Mouse (Mus musculus): Measurements from ENCODE around the gene Lypd5. TPM values are rescaled to one million over a fixed set of nuclear protein-coding genes. Genes with fewer than 3 reads are reported as not detected.
"Not testable (repeated sequence)": the region's sequence is repeated elsewhere in the genome, so short reads cannot be mapped to it uniquely, and the experiment has no call there.

Gene Lypd5
- polyA plus RNA-seq, 1 experiment from 2014 or later = not detected

GRCm38 (mm10) chr7:24398364-24398913 lies 49.4 kb downstream of the Lypd5 start:
- Histone ChIP-seq H3K9ac (ENCODE audit: low read length) (no peak overlapping the region), H3K27ac (ENCODE audit: low read length) (no peak overlapping the region), H3K4me2 (ENCODE audit: low read depth, low read length) (no peak overlapping the region), H3K9me3 (replicated peaks; ENCODE audit: control insufficient read depth, low read length) (no peaks in the 10 kb centered on the region), H3K4me1 (ENCODE audit: control insufficient read depth, insufficient read depth, low read length) (no peaks in the 10 kb centered on the region; the same call in 1 of the 2 replicates), H3K36me3 (ENCODE audit: control insufficient read depth, insufficient read depth) (peaks cover 10% of the 10 kb centered on the region; the same call in 1 of the 2 replicates), H3K4me3 (ENCODE audit: low read length) (no peak overlapping the region), H3K27me3 (ENCODE audit: control insufficient read depth, insufficient read depth, low read length) (no peaks in the 10 kb centered on the region)
- no peak for ATAC-seq (replicated peaks; ENCODE audit: extremely low read depth, insufficient read depth, low FRiP score)
- 93% methylated on average over 8 of the region's 8 CpGs for WGBS

GRCm38 (mm10) chr7:24399256-24400081 lies 50.5 kb downstream of the Lypd5 start, which contains the start of gene Smg9:
Gene Smg9 (plus strand): TSS chr7:24399619.
- peak within 1 kb of the TSS; percentile 67 for H3K4me3 ChIP-seq (ENCODE audit: low read length)
- H3K9ac ChIP-seq (ENCODE audit: low read length) = peak within 1 kb of the TSS; percentile 78
- H3K4me1 ChIP-seq (ENCODE audit: control insufficient read depth, insufficient read depth, low read length) = no peaks in the 10 kb centered on the region; the same call in 1 of the 2 replicates
- whole genome bisulfite sequencing = 2% methylated on average over 66 of the region's 66 CpGs
- peak; percentile 96 for ATAC-seq (replicated peaks; ENCODE audit: extremely low read depth, insufficient read depth, low FRiP score)
- H3K27me3 ChIP-seq (ENCODE audit: control insufficient read depth, insufficient read depth, low read length) = no peaks in the 10 kb centered on the region
- H3K4me2 ChIP-seq (ENCODE audit: low read depth, low read length) = peak within 1 kb of the TSS; percentile 64
- H3K27ac ChIP-seq (ENCODE audit: low read length) = peak within 1 kb of the TSS; percentile 97
- H3K9me3 ChIP-seq (replicated peaks; ENCODE audit: control insufficient read depth, low read length) = no peaks in the 10 kb centered on the region
- peaks cover 11% of the 10 kb centered on the region; the same call in 1 of the 2 replicates for H3K36me3 ChIP-seq (ENCODE audit: control insufficient read depth, insufficient read depth)

GRCm38 (mm10) chr7:24400082-24400452 lies 51.1 kb downstream of the Lypd5 start:
- Histone ChIP-seq H3K4me2 (ENCODE audit: low read depth, low read length) (peak overlapping the region; percentile 64), H3K9me3 (replicated peaks; ENCODE audit: control insufficient read depth, low read length) (no peaks in the 10 kb centered on the region), H3K36me3 (ENCODE audit: control insufficient read depth, insufficient read depth) (peaks cover 13% of the 10 kb centered on the region; the same call in 1 of the 2 replicates), H3K27ac (ENCODE audit: low read length) (peak overlapping the region; percentile 97), H3K9ac (ENCODE audit: low read length) (peak overlapping the region; percentile 78), H3K27me3 (ENCODE audit: control insufficient read depth, insufficient read depth, low read length) (no peaks in the 10 kb centered on the region), H3K4me1 (ENCODE audit: control insufficient read depth, insufficient read depth, low read length) (no peaks in the 10 kb centered on the region; the same call in 1 of the 2 replicates), H3K4me3 (ENCODE audit: low read length) (peak overlapping the region; percentile 67)
- ATAC-seq (replicated peaks; ENCODE audit: extremely low read depth, insufficient read depth, low FRiP score) = no peak
- WGBS = 14% methylated on average over 3 of the region's 3 CpGs

DNA sequence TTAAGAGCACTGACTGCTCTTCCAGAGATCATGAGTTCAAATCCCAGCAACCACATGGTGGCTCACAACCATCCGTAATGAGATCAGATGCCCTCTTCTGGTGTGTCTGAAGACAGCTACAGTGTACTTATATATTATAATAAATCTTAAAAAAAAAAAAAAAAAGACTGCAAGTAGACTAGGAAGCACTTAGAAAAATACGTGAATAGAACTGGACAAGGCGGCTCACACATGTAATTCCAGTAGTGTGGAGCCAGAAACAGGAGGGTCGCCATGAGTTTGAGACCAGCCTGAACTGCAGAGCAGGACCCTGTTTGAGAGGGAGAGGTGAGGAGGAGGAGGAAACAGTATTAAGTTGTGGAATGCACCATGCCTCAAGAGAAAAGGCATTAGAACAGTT lies 51.5 kb downstream of the Lypd5 start:
- H3K4me2 ChIP-seq (ENCODE audit: low read depth, low read length) = peak overlapping the region; percentile 64
- peak overlapping the region; percentile 67 for H3K4me3 ChIP-seq (ENCODE audit: low read length)
- H3K36me3 ChIP-seq (ENCODE audit: control insufficient read depth, insufficient read depth) = peaks cover 14% of the 10 kb centered on the region; the same call in 1 of the 2 replicates
- not testable (repeated sequence) for H3K9me3 ChIP-seq (replicated peaks; ENCODE audit: control insufficient read depth, low read length); H3K4me1 ChIP-seq (ENCODE audit: control insufficient read depth, insufficient read depth, low read length); ATAC-seq (replicated peaks; ENCODE audit: extremely low read depth, insufficient read depth, low FRiP score); H3K27me3 ChIP-seq (ENCODE audit: control insufficient read depth, insufficient read depth, low read length); H3K27ac ChIP-seq (ENCODE audit: low read length); H3K9ac ChIP-seq (ENCODE audit: low read length)
- 85% methylated on average over 4 of the region's 4 CpGs for whole genome bisulfite sequencing

DNA sequence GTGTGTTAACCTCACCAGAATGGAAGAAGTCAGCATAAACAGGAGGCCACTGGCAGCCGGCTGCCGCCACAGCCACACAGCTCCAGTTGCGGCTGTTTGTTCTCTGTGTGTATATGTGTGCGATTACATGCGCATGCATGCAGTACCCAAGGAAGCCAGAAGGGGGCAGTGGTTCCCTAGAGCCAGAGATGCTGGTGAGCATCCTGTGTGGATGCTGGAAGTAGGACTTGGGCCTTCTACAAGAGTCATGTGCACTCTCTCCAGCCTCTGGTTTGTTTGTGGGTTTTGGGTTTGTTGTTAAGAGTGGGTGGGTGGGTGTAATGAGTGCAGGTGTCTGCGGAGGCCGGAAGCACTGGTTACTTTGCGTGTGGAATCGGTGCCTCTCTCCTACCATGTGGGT lies 53.9 kb downstream of the Lypd5 start:
- ATAC-seq (replicated peaks; ENCODE audit: extremely low read depth, insufficient read depth, low FRiP score) = no peak
- Histone ChIP-seq H3K4me2 (ENCODE audit: low read depth, low read length) (no peak overlapping the region), H3K27ac (ENCODE audit: low read length) (no peak overlapping the region), H3K4me3 (ENCODE audit: low read length) (no peak overlapping the region), H3K9ac (ENCODE audit: low read length) (no peak overlapping the region), H3K9me3 (replicated peaks; ENCODE audit: control insufficient read depth, low read length) (no peaks in the 10 kb centered on the region), H3K4me1 (ENCODE audit: control insufficient read depth, insufficient read depth, low read length) (peaks cover 2% of the 10 kb centered on the region), H3K27me3 (ENCODE audit: control insufficient read depth, insufficient read depth, low read length) (no peaks in the 10 kb centered on the region), H3K36me3 (ENCODE audit: control insufficient read depth, insufficient read depth) (peaks cover 19% of the 10 kb centered on the region)
- WGBS = 94% methylated on average over 9 of the region's 9 CpGs

Small RNA genes lying within 50 kb of the gene (microRNA-seq; reads per million reads assigned to microRNA genes)
- gene Gm27592 = not detected

Other genes with a start within 250 kb of the Lypd5 start
- 5.2 and 6.0 TPM in 2 replicates for gene Zfp112, start 236.9 kb upstream of the Lypd5 start, polyA plus RNA-seq (2015; fragmentation: Nextera tagmentation; extraction: Ambion mirVana)
- gene Zfp235, start 215.0 kb upstream of the Lypd5 start, polyA plus RNA-seq (2015; fragmentation: Nextera tagmentation; extraction: Ambion mirVana) = 8.7 and 9.4 TPM in 2 replicates
- gene Zfp114, start 174.1 kb upstream of the Lypd5 start, polyA plus RNA-seq (2015; fragmentation: Nextera tagmentation; extraction: Ambion mirVana) = 2.1 and 3.3 TPM in 2 replicates
- 5.6 and 7.1 TPM in 2 replicates for gene Zfp111, start 137.8 kb upstream of the Lypd5 start, polyA plus RNA-seq (2015; fragmentation: Nextera tagmentation; extraction: Ambion mirVana)
- gene Zfp109, start 111.6 kb upstream of the Lypd5 start, polyA plus RNA-seq (2015; fragmentation: Nextera tagmentation; extraction: Ambion mirVana) = 3.6 TPM in 2 replicates
- gene Zfp108, start 94.4 kb upstream of the Lypd5 start, polyA plus RNA-seq (2015; fragmentation: Nextera tagmentation; extraction: Ambion mirVana) = 2.1 and 2.7 TPM in 2 replicates
- gene Zfp93, start 78.8 kb upstream of the Lypd5 start, polyA plus RNA-seq (2015; fragmentation: Nextera tagmentation; extraction: Ambion mirVana) = 5.8 and 6.7 TPM in 2 replicates
- gene Zfp61, start 48.0 kb upstream of the Lypd5 start, polyA plus RNA-seq (2015; fragmentation: Nextera tagmentation; extraction: Ambion mirVana) = 16.6 and 16.8 TPM in 2 replicates
- 5.1 and 5.2 TPM in 2 replicates for gene Zfp94, start 32.5 kb upstream of the Lypd5 start, polyA plus RNA-seq (2015; fragmentation: Nextera tagmentation; extraction: Ambion mirVana)
- gene Tescl, start 15.3 kb upstream of the Lypd5 start, polyA plus RNA-seq (2015; fragmentation: Nextera tagmentation; extraction: Ambion mirVana) = 0.17 and 0.30 TPM in 2 replicates
- 5.2 and 10.9 TPM in 2 replicates for gene Kcnn4, start 21.1 kb downstream of the Lypd5 start, polyA plus RNA-seq (2015; fragmentation: Nextera tagmentation; extraction: Ambion mirVana)
- gene Smg9, start 50.4 kb downstream of the Lypd5 start, polyA plus RNA-seq (2015; fragmentation: Nextera tagmentation; extraction: Ambion mirVana) = 18.7 and 20.5 TPM in 2 replicates
- 0.29 TPM in 1 of 2 replicates, not detected in the other for gene Irgc1, start 103.1 kb downstream of the Lypd5 start, polyA plus RNA-seq (2015; fragmentation: Nextera tagmentation; extraction: Ambion mirVana)
- gene Plaur, start 113.3 kb downstream of the Lypd5 start, polyA plus RNA-seq (2015; fragmentation: Nextera tagmentation; extraction: Ambion mirVana) = 8.1 and 8.8 TPM in 2 replicates
- 1.2 and 1.3 TPM in 2 replicates for gene Cadm4, start 132.8 kb downstream of the Lypd5 start, polyA plus RNA-seq (2015; fragmentation: Nextera tagmentation; extraction: Ambion mirVana)
- 40.9 and 43.0 TPM in 2 replicates for gene Zfp428, start 157.8 kb downstream of the Lypd5 start, polyA plus RNA-seq (2015; fragmentation: Nextera tagmentation; extraction: Ambion mirVana)
- 0.26 and 0.35 TPM in 2 replicates for gene AC161166.1, start 163.3 kb downstream of the Lypd5 start, polyA plus RNA-seq (2015; fragmentation: Nextera tagmentation; extraction: Ambion mirVana)
- 6.1 and 6.8 TPM in 2 replicates for gene Irgq, start 181.5 kb downstream of the Lypd5 start, polyA plus RNA-seq (2015; fragmentation: Nextera tagmentation; extraction: Ambion mirVana)
- gene Pinlyp, start 196.9 kb downstream of the Lypd5 start, polyA plus RNA-seq (2015; fragmentation: Nextera tagmentation; extraction: Ambion mirVana) = 0.17 TPM in 2 replicates
- 79.7 and 91.5 TPM in 2 replicates for gene Xrcc1, start 197.1 kb downstream of the Lypd5 start, polyA plus RNA-seq (2015; fragmentation: Nextera tagmentation; extraction: Ambion mirVana)
- 23.5 and 26.1 TPM in 2 replicates for gene Ethe1, start 238.3 kb downstream of the Lypd5 start, polyA plus RNA-seq (2015; fragmentation: Nextera tagmentation; extraction: Ambion mirVana)
- 0.87 and 0.96 TPM in 2 replicates for gene Zfp575, start 238.4 kb downstream of the Lypd5 start, polyA plus RNA-seq (2015; fragmentation: Nextera tagmentation; extraction: Ambion mirVana)